Mouse (Mus musculus): Measurements from ENCODE around the gene Esrrg. TPM values are rescaled to one million over a fixed set of nuclear protein-coding genes. Genes with fewer than 3 reads are reported as not detected.

Gene Esrrg
- total and polyA plus RNA-seq, 3 experiments, result 0.01 TPM; not detected in 2

DNA sequence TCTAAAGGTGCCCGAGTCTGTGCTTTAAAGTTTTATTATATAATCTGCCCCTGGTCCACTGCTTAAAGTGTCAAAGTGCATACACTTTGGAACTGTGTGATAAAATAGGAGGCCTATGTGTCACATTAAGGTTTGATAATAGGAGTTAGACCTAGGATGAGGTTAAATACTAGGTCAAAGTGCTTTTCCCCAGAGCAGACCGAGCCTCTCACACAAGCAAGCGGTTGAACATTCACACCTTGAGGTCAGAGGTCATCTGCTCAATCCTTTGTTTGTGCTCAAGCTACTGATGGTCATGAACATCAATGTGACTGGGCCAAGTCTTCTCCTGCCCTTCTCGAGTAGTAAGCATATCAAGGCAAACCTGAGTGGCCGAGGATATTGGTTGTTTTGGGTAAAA, 218.3 kb downstream of the Esrrg start:
- no peak overlapping the region for H3K9ac ChIP-seq (ENCODE audit: control insufficient read depth, low read depth, low read length, poor library complexity, severe bottlenecking)
- no peak for TF ChIP-seq SIN3A (IDR thresholded peaks at IDR 0.05; ENCODE audit: low read length)
- TF ChIP-seq CHD1 (IDR thresholded peaks at IDR 0.05; ENCODE audit: low read depth, low read length), result no peak
- no peak for TF ChIP-seq POLR2AphosphoS5 (IDR thresholded peaks at IDR 0.05; ENCODE audit: borderline replicate concordance, low read depth, low read length)
- TF ChIP-seq NRF1 (IDR thresholded peaks at IDR 0.05; ENCODE audit: insufficient read depth, low read depth, low read length, poor library complexity, severe bottlenecking), result no peak
- TF ChIP-seq TAL1 (IDR thresholded peaks at IDR 0.05; ENCODE audit: low read length), result no peak
- TF ChIP-seq CTCF (IDR thresholded peaks at IDR 0.05 in 2 of 3, conservative IDR thresholded peaks at IDR 0.05 in 1 of 3; ENCODE audit: control insufficient read depth in 1 of 3, insufficient read depth in 1 of 3, low read depth in 2 of 3, low read length in 3 of 3, poor library complexity in 1 of 3, severe bottlenecking in 1 of 3), result no peak
- TF ChIP-seq SMC3 (IDR thresholded peaks at IDR 0.05; ENCODE audit: low read depth, low read length), result no peak
- TF ChIP-seq MAZ (IDR thresholded peaks at IDR 0.05; ENCODE audit: low read depth, low read length), result no peak
- no peak for TF ChIP-seq USF2 (IDR thresholded peaks at IDR 0.05; ENCODE audit: borderline replicate concordance in 1 of 2, insufficient read depth in 1 of 2, low read depth in 1 of 2, low read length in 2 of 2)
- no peak for TF ChIP-seq MAX (IDR thresholded peaks at IDR 0.05; ENCODE audit: low read length)
- TF ChIP-seq ZC3H11A (IDR thresholded peaks at IDR 0.05; ENCODE audit: low read depth, low read length), result no peak
- TF ChIP-seq MEF2A (IDR thresholded peaks at IDR 0.05; ENCODE audit: extremely low read depth, insufficient replicate concordance, low read depth, low read length, poor library complexity, severe bottlenecking), result no peak
- no peak for TF ChIP-seq ZMIZ1 (IDR thresholded peaks at IDR 0.05; ENCODE audit: low read depth, low read length)
- H3K27ac ChIP-seq (ENCODE audit: control insufficient read depth, low read depth, low read length), result no peak overlapping the region
- H3K4me3 ChIP-seq (ENCODE audit: control insufficient read depth in 1 of 2, insufficient read depth in 1 of 2, low read depth in 2 of 2, low read length in 2 of 2), result no peak overlapping the region
- no peaks in the 10 kb centered on the region for H3K9me3 ChIP-seq (replicated peaks; ENCODE audit: insufficient read depth, low read length)
- H3K79me2 ChIP-seq (ENCODE audit: control insufficient read depth, insufficient read depth, low read length, poor library complexity), result no peaks in the 10 kb centered on the region
- DNase-seq (ENCODE audit: low read depth, low spot score), result no peak
- no peaks in the 10 kb centered on the region for H3K4me1 ChIP-seq (ENCODE audit: control insufficient read depth in 1 of 2, insufficient read depth in 2 of 2, low read length in 2 of 2)
- no peaks in the 10 kb centered on the region for H3K27me3 ChIP-seq (ENCODE audit: control insufficient read depth in 1 of 2, insufficient read depth in 2 of 2, low read length in 2 of 2)
- H3K36me3 ChIP-seq (ENCODE audit: control insufficient read depth in 1 of 2, insufficient read depth in 2 of 2, low read length in 2 of 2), result no peaks in the 10 kb centered on the region

DNA sequence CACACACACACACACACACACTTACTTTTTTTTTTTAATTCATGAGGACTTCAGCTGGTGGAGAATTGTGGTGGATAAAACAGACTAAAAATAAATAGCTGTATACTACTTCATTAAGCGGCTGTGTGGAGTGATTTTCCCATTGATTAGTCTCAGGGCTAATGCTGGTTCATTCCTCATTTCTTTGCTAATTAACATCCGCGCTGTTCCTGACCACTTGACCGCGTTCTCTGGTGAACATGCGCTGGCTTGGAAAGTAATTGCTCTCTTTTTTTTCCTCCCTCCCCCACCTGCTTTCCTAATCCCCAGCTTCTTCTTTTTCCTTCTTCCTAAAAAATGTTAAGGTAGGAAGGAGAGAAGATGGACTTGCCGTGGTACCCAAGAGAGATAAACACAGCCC, 222.3 kb downstream of the Esrrg start:
- H3K9me3 ChIP-seq (replicated peaks; ENCODE audit: insufficient read depth, low read length), result no peaks in the 10 kb centered on the region
- no peak overlapping the region for H3K27ac ChIP-seq (ENCODE audit: control insufficient read depth, low read depth, low read length)
- H3K27me3 ChIP-seq (ENCODE audit: control insufficient read depth in 1 of 2, insufficient read depth in 2 of 2, low read length in 2 of 2), result no peaks in the 10 kb centered on the region
- no peaks in the 10 kb centered on the region for H3K36me3 ChIP-seq (ENCODE audit: control insufficient read depth in 1 of 2, insufficient read depth in 2 of 2, low read length in 2 of 2)
- no peaks in the 10 kb centered on the region for H3K4me1 ChIP-seq (ENCODE audit: control insufficient read depth in 1 of 2, insufficient read depth in 2 of 2, low read length in 2 of 2)
- no peaks in the 10 kb centered on the region for H3K79me2 ChIP-seq (ENCODE audit: control insufficient read depth, insufficient read depth, low read length, poor library complexity)
- DNase-seq (ENCODE audit: low read depth, low spot score), result no peak
- H3K4me3 ChIP-seq (ENCODE audit: control insufficient read depth in 1 of 2, insufficient read depth in 1 of 2, low read depth in 2 of 2, low read length in 2 of 2), result no peak overlapping the region
- H3K9ac ChIP-seq (ENCODE audit: control insufficient read depth, low read depth, low read length, poor library complexity, severe bottlenecking), result no peak overlapping the region
- TF ChIP-seq GATA1 (IDR thresholded peaks at IDR 0.05; ENCODE audit: low read depth, low read length) (no peak), EP300 (IDR thresholded peaks at IDR 0.05; ENCODE audit: low read depth in 1 of 2, low read length in 2 of 2) (no peak), POLR2AphosphoS2 (IDR thresholded peaks at IDR 0.05; ENCODE audit: low read length) (no peak), MYC (IDR thresholded peaks at IDR 0.05; ENCODE audit: low read depth, low read length) (no peak), POLR2AphosphoS5 (IDR thresholded peaks at IDR 0.05; ENCODE audit: borderline replicate concordance, low read depth, low read length) (no peak), RCOR1 (IDR thresholded peaks at IDR 0.05; ENCODE audit: low read depth, low read length) (no peak), GABPA (IDR thresholded peaks at IDR 0.05; ENCODE audit: low read depth, low read length) (no peak), NRF1 (IDR thresholded peaks at IDR 0.05; ENCODE audit: insufficient read depth, low read depth, low read length, poor library complexity, severe bottlenecking) (no peak), BHLHE40 (IDR thresholded peaks at IDR 0.05; ENCODE audit: borderline replicate concordance, low read depth, low read length) (no peak), TCF12 (IDR thresholded peaks at IDR 0.05; ENCODE audit: low read depth, low read length) (no peak), ELF1 (IDR thresholded peaks at IDR 0.05; ENCODE audit: low read depth, low read length) (no peak), ZKSCAN1 (IDR thresholded peaks at IDR 0.05; ENCODE audit: low read depth, low read length) (no peak), RAD21 (IDR thresholded peaks at IDR 0.05; ENCODE audit: low read depth, low read length) (no peak), TAL1 (IDR thresholded peaks at IDR 0.05; ENCODE audit: low read length) (no peak)
